Mouse (Mus musculus): ENCODE results near the gene Itk. TPM values are rescaled to one million over a fixed set of nuclear protein-coding genes. Genes with fewer than 3 reads are reported as not detected.

Itk gene
- polyA plus RNA-seq, 1 experiment from 2014 or later = 0.16 TPM

GRCm38 (mm10) chr11:46418438-46418837 is 29.1 kb upstream of the Itk start:
- H3K9me3 ChIP-seq (ENCODE audit: low read length) = no peaks in the 10 kb centered on the region
- H3K27ac ChIP-seq (ENCODE audit: low read length) = no peak overlapping the region
- no peaks in the 10 kb centered on the region for H3K27me3 ChIP-seq (ENCODE audit: insufficient read depth, low read length)
- 43% methylated on average over 1 of the region's 1 CpGs for WGBS
- no peak overlapping the region for H3K4me3 ChIP-seq (ENCODE audit: low read length)
- no peak overlapping the region for H3K9ac ChIP-seq (replicated peaks; ENCODE audit: low read length)
- H3K36me3 ChIP-seq (ENCODE audit: insufficient read depth, low read length) = no peaks in the 10 kb centered on the region
- no peak for ATAC-seq (ENCODE audit: low FRiP score, low TSS enrichment)
- H3K4me1 ChIP-seq (ENCODE audit: insufficient read depth, low read length) = no peaks in the 10 kb centered on the region
- H3K4me2 ChIP-seq (replicated peaks; ENCODE audit: low read depth, low read length) = no peak overlapping the region

DNA sequence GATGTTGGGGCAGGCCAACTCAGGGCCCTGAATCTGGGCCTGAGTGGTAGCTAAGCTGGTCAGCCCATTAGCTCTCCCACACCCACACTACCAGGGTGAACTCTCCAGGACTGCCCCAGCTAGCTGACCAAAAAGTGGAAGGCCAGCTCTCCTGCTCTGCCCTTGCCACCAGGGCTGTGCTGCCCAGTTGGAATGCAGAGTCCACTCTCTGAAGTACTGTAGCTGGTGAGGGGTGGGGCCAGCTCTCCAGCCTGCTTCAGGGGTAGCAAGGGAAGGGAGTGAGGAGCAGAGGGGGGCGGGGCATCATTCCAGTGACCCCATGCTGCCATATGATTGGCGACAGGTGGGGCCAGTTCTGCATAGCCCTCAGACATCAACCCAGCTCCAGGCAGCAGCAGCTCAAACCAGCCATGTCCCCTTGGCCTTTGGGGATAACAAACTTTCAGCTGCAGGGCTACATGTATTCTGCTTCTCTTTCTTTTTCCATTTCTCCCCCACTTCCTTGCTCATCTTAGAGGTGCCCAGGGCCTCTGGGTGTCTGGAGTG is 20.8 kb upstream of the Itk start:
- H3K27me3 ChIP-seq (ENCODE audit: insufficient read depth, low read length) = no peaks in the 10 kb centered on the region
- no peak overlapping the region for H3K9ac ChIP-seq (replicated peaks; ENCODE audit: low read length)
- H3K4me3 ChIP-seq (ENCODE audit: low read length) = no peak overlapping the region
- no peak overlapping the region for H3K4me2 ChIP-seq (replicated peaks; ENCODE audit: low read depth, low read length)
- 50% methylated on average over 2 of the region's 2 CpGs for WGBS
- no peaks in the 10 kb centered on the region for H3K9me3 ChIP-seq (ENCODE audit: low read length)
- H3K27ac ChIP-seq (ENCODE audit: low read length) = no peak overlapping the region
- no peaks in the 10 kb centered on the region for H3K4me1 ChIP-seq (ENCODE audit: insufficient read depth, low read length)
- ATAC-seq (ENCODE audit: low FRiP score, low TSS enrichment) = 0 out of 2 replicates have a peak, but pooled peaks have one; percentile 27
- H3K36me3 ChIP-seq (ENCODE audit: insufficient read depth, low read length) = no peaks in the 10 kb centered on the region

DNA sequence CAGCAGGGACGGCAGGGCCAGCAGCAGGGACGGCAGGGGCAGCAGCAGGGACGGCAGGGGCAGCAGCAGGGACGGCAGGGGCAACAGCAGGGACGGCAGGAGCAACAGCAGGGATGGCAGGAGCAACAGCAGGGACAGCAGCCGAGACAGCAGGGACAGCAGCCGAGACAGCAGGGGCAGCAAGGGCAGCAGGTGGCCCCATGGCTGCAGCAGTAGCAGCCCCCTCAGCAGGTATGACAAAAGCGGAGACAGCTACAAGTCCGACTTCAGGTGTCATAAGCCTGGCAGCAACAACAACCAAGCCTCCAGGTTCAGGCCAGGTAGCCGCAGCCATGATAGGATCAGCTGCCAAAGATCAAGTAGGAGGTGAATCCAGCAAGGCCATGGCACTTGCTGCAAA is 17.4 kb upstream of the Itk start:
- no peak overlapping the region for H3K4me2 ChIP-seq (replicated peaks; ENCODE audit: low read depth, low read length)
- ATAC-seq (ENCODE audit: low FRiP score, low TSS enrichment) = no peak
- no peaks in the 10 kb centered on the region for H3K9me3 ChIP-seq (ENCODE audit: low read length)
- H3K36me3 ChIP-seq (ENCODE audit: insufficient read depth, low read length) = no peaks in the 10 kb centered on the region
- no peak overlapping the region for H3K27ac ChIP-seq (ENCODE audit: low read length)
- H3K27me3 ChIP-seq (ENCODE audit: insufficient read depth, low read length) = no peaks in the 10 kb centered on the region
- no peak overlapping the region for H3K4me3 ChIP-seq (ENCODE audit: low read length)
- 48% methylated on average over 10 of the region's 10 CpGs for WGBS
- H3K9ac ChIP-seq (replicated peaks; ENCODE audit: low read length) = no peak overlapping the region
- no peaks in the 10 kb centered on the region for H3K4me1 ChIP-seq (ENCODE audit: insufficient read depth, low read length)

DNA sequence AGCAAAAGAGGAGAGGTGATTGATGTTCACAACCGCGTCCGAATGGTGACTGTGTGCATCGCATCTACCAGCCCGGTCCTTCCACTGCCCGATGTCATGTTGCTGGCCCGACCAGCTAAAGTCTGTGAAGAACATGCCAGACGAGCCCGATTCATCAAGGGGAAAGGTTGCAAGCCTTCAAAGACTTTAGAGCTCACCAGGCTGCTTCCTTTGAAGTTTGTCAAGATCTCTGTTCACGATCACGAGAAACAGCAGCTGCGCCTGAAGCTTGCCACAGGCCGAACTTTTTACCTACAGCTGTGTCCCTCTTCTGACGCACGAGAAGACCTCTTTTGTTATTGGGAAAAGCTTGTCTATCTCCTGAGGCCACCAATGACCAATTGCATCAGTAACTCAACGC is 15.7 kb upstream of the Itk start:
- H3K4me1 ChIP-seq (ENCODE audit: insufficient read depth, low read length) = peaks cover 7% of the 10 kb centered on the region; the same call in 1 of the 2 replicates
- no peaks in the 10 kb centered on the region for H3K36me3 ChIP-seq (ENCODE audit: insufficient read depth, low read length)
- no peaks in the 10 kb centered on the region for H3K9me3 ChIP-seq (ENCODE audit: low read length)
- WGBS = 82% methylated on average over 16 of the region's 16 CpGs
- no peak overlapping the region for H3K27ac ChIP-seq (ENCODE audit: low read length)
- no peak for ATAC-seq (ENCODE audit: low FRiP score, low TSS enrichment)
- H3K4me3 ChIP-seq (ENCODE audit: low read length) = no peak overlapping the region
- H3K9ac ChIP-seq (replicated peaks; ENCODE audit: low read length) = no peak overlapping the region
- H3K4me2 ChIP-seq (replicated peaks; ENCODE audit: low read depth, low read length) = no peak overlapping the region
- H3K27me3 ChIP-seq (ENCODE audit: insufficient read depth, low read length) = no peaks in the 10 kb centered on the region

DNA sequence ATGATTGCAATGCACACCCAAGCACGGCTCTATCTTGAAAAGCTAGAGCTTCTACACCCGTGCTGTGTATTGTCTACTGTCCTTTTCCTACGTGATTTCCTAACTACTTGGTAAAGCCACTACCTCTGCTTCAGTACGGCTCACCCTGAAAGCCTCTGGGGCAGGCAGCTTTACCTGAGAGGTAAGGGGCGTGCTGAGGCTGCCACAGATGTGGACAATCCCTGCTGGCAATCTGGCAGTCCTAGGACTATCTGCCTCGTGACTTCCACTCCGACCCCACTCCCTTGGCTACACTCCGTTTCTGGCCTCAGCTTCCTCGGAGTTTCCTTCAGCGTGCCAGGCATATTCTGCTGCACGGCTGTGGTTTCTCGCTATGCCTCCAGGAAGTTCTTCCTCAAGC is 12.2 kb upstream of the Itk start:
- Histone ChIP-seq H3K27ac (ENCODE audit: low read length) (0 out of 2 replicates have a peak overlapping the region, but pooled peaks have one; percentile 8), H3K4me2 (replicated peaks; ENCODE audit: low read depth, low read length) (no peak overlapping the region; the same call in 1 of the 2 replicates), H3K9me3 (ENCODE audit: low read length) (no peaks in the 10 kb centered on the region), H3K4me1 (ENCODE audit: insufficient read depth, low read length) (peaks cover 7% of the 10 kb centered on the region; the same call in 1 of the 2 replicates), H3K4me3 (ENCODE audit: low read length) (no peak overlapping the region), H3K9ac (replicated peaks; ENCODE audit: low read length) (no peak overlapping the region), H3K36me3 (ENCODE audit: insufficient read depth, low read length) (no peaks in the 10 kb centered on the region), H3K27me3 (ENCODE audit: insufficient read depth, low read length) (no peaks in the 10 kb centered on the region)
- 63% methylated on average over 12 of the region's 12 CpGs for WGBS
- ATAC-seq (ENCODE audit: low FRiP score, low TSS enrichment) = no peak

GRCm38 (mm10) chr11:46398933-46399383 is 9.6 kb upstream of the Itk start:
- H3K4me3 ChIP-seq (ENCODE audit: low read length) = no peak overlapping the region
- H3K27ac ChIP-seq (ENCODE audit: low read length) = no peak overlapping the region
- H3K4me2 ChIP-seq (replicated peaks; ENCODE audit: low read depth, low read length) = no peak overlapping the region
- no peak for ATAC-seq (ENCODE audit: low FRiP score, low TSS enrichment)
- WGBS = 74% methylated on average over 5 of the region's 5 CpGs
- H3K9ac ChIP-seq (replicated peaks; ENCODE audit: low read length) = no peak overlapping the region
- H3K36me3 ChIP-seq (ENCODE audit: insufficient read depth, low read length) = no peaks in the 10 kb centered on the region
- H3K4me1 ChIP-seq (ENCODE audit: insufficient read depth, low read length) = peaks cover 7% of the 10 kb centered on the region; the same call in 1 of the 2 replicates
- no peaks in the 10 kb centered on the region for H3K9me3 ChIP-seq (ENCODE audit: low read length)
- no peaks in the 10 kb centered on the region for H3K27me3 ChIP-seq (ENCODE audit: insufficient read depth, low read length)

DNA sequence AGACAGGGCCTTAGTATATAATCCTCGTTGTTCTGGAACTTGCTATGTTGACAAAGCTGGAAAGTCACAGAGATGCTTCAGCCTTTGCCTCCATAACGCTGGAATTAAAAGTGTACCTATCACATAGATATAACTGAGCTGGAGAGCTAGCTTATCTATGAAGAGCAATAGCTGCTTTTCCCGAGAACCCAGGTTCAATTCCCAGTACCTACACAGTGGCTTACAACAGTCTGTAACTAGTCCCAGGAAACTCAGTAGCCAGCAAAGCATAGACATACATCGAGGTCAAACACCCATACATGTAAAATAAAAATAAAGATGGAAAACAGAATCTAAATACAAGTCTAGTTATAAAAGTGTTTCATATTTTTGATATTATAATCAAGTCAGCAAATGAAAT is 9.2 kb upstream of the Itk start:
- no peaks in the 10 kb centered on the region for H3K9me3 ChIP-seq (ENCODE audit: low read length)
- no peak overlapping the region for H3K9ac ChIP-seq (replicated peaks; ENCODE audit: low read length)
- H3K36me3 ChIP-seq (ENCODE audit: insufficient read depth, low read length) = no peaks in the 10 kb centered on the region
- H3K4me3 ChIP-seq (ENCODE audit: low read length) = no peak overlapping the region
- ATAC-seq (ENCODE audit: low FRiP score, low TSS enrichment) = no peak
- peaks cover 7% of the 10 kb centered on the region; the same call in 1 of the 2 replicates for H3K4me1 ChIP-seq (ENCODE audit: insufficient read depth, low read length)
- no peaks in the 10 kb centered on the region for H3K27me3 ChIP-seq (ENCODE audit: insufficient read depth, low read length)
- WGBS = 78% methylated on average over 4 of the region's 4 CpGs
- H3K27ac ChIP-seq (ENCODE audit: low read length) = no peak overlapping the region
- H3K4me2 ChIP-seq (replicated peaks; ENCODE audit: low read depth, low read length) = no peak overlapping the region

DNA sequence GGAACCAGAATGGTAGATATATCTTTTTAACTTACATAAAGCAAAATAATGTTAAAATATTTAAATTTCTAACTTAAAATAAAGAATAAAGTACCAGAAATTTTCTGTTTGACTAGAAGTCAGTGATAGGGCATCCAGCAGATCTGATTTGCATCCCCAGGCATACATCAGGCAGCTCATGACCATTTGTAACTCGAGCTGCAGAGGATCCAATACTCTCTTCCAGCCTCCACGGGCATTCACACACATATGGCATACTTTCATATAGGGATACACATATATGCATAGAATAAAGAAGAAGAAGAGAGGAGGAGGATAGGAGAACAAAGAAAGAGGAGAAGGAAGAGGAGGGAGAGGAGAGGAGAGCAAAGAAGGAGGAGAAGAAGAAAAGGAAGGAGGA is 8.6 kb upstream of the Itk start:
- Histone ChIP-seq H3K9me3 (ENCODE audit: low read length) (no peaks in the 10 kb centered on the region), H3K4me2 (replicated peaks; ENCODE audit: low read depth, low read length) (no peak overlapping the region), H3K4me3 (ENCODE audit: low read length) (no peak overlapping the region), H3K36me3 (ENCODE audit: insufficient read depth, low read length) (no peaks in the 10 kb centered on the region), H3K27me3 (ENCODE audit: insufficient read depth, low read length) (no peaks in the 10 kb centered on the region), H3K9ac (replicated peaks; ENCODE audit: low read length) (no peak overlapping the region), H3K27ac (ENCODE audit: low read length) (no peak overlapping the region), H3K4me1 (ENCODE audit: insufficient read depth, low read length) (peaks cover 7% of the 10 kb centered on the region; the same call in 1 of the 2 replicates)
- no peak for ATAC-seq (ENCODE audit: low FRiP score, low TSS enrichment)
- WGBS = 44% methylated on average over 2 of the region's 2 CpGs

DNA sequence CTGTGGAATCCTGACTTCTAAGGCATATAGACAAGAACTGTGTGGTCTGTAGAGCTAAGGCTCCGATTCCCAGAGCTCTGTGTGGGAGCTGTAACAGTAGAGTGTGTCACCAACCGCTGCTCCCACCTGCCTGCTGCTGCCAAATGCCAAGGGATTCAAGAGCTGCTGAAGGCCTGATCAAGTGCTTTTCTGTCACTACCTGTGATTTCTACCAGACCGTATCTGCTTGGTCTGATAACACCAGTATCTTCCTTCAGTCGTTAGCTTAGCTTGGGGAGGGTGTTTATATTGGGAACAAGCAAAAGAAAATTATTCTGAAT is 7.5 kb upstream of the Itk start:
- no peaks in the 10 kb centered on the region for H3K36me3 ChIP-seq (ENCODE audit: insufficient read depth, low read length)
- no peak overlapping the region for H3K4me2 ChIP-seq (replicated peaks; ENCODE audit: low read depth, low read length)
- H3K4me3 ChIP-seq (ENCODE audit: low read length) = no peak overlapping the region
- no peaks in the 10 kb centered on the region for H3K27me3 ChIP-seq (ENCODE audit: insufficient read depth, low read length)
- ATAC-seq (ENCODE audit: low FRiP score, low TSS enrichment) = no peak
- H3K9me3 ChIP-seq (ENCODE audit: low read length) = no peaks in the 10 kb centered on the region
- peaks cover 7% of the 10 kb centered on the region; the same call in 1 of the 2 replicates for H3K4me1 ChIP-seq (ENCODE audit: insufficient read depth, low read length)
- H3K27ac ChIP-seq (ENCODE audit: low read length) = no peak overlapping the region
- no peak overlapping the region for H3K9ac ChIP-seq (replicated peaks; ENCODE audit: low read length)
- WGBS = 76% methylated on average over 4 of the region's 4 CpGs

DNA sequence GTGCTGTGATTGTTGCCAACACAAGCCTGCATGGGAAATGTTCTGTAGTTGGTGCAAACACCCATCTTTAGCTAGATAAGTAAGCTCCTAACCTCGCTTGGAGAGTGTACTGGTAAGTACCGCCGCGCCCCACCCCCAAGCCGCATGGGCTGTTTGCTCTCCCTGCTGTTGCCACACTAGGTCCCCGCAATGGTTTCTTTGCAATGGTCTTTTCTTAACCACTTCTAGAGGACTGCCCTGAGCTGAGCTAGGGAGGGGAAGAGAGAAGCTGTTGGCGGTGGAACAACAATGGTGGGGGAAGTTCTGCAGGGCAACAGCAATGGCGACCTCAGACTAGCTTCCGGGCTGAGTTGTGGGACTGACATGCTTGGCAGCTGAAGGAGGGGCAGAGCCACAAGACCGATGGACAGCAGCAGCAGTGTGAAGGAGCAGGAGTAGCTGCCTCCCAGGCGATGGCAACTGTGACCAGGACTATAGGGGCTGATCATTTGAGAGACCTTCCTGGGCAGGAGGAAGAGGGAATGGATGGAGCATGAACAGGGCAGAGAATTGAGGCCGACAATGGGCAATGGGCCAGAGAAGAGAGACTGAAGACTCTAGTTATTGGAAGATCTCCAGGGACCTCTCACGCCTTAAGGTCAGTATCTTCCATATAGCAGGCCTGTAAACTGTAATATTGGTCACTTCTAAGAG is 7.0 kb upstream of the Itk start, which contains the start of gene Fam71b:
Gene Fam71b (plus strand): TSS at position 393 of the 693 bp plus-strand sequence.
- Histone ChIP-seq H3K4me1 (ENCODE audit: insufficient read depth, low read length) (peaks cover 6% of the 10 kb centered on the region; the same call in 1 of the 2 replicates), H3K9me3 (ENCODE audit: low read length) (no peaks in the 10 kb centered on the region), H3K36me3 (ENCODE audit: insufficient read depth, low read length) (no peaks in the 10 kb centered on the region), H3K27ac (ENCODE audit: low read length) (no peak within 1 kb of the TSS), H3K27me3 (ENCODE audit: insufficient read depth, low read length) (no peaks in the 10 kb centered on the region), H3K4me2 (replicated peaks; ENCODE audit: low read depth, low read length) (no peak within 1 kb of the TSS), H3K9ac (replicated peaks; ENCODE audit: low read length) (no peak within 1 kb of the TSS), H3K4me3 (ENCODE audit: low read length) (no peak within 1 kb of the TSS)
- ATAC-seq (ENCODE audit: low FRiP score, low TSS enrichment) = no peak
- WGBS = 76% methylated on average over 13 of the region's 13 CpGs
